Mouse (Mus musculus): ENCODE data around the gene Adcy6.

Gene Adcy6

DNA sequence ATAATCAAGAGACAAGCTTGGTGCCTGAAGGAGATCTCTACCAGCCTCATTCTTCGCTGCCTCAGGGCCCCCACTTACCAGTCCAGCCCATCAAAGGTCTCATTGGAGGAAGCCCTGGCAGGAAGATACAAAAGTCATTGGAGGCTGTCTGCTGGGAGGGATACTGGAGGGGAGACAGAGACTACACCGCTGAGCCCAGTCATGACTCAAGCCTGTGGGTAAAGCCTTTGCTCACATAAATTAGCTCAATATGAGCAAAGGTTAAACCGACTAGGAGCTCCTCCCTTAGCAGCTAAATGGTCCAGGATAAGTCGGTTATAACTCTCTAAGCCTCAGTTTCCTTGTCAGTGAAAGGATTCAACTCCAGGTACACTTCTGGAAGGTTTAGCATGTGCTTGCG lies 14.8 kb downstream of the Adcy6 start:
- no peak for TF ChIP-seq GATA4 (IDR thresholded peaks at IDR 0.05; ENCODE audit: insufficient replicate concordance, low read length)

DNA sequence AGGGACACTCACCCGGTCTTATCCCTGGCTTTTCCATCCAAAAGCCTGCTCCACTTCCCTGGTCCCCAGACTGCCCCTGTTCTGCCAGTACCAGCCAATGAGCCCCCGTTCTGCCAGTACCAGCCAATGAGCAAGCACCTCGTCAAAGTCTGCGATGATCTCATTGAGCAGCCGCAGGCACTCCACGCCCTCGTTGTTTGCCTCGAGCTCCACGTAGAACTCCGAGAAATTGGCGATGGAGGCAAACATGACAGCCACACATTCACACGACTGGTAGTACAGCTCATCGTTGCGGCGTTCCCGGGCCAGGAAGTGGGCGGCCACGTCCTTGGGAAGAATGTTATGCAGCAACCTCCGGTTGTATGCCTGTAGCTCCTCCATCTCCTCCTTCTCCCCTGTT lies 15.7 kb downstream of the Adcy6 start:
- no peak for TF ChIP-seq GATA4 (IDR thresholded peaks at IDR 0.05; ENCODE audit: insufficient replicate concordance, low read length)

DNA sequence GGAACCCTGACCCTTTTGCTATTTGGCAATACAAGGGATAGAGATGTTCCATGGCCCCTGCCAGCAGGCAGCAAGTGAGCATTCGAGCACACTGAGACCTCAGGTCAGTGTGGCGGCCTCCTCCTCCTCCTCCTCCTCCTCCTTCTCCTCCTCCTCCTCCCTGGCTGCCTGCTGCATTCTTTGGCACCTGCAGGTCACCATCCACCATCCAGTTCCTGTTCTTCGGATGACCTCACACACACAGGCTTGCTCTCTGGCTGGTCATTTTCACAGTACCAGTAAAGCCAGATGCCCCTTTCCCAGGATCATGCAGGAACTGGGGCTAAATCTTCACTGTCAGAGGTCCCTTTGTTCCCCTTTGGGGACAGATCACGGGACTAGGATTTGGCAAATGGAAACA lies 18.5 kb downstream of the Adcy6 start:
- no peak for TF ChIP-seq GATA4 (IDR thresholded peaks at IDR 0.05; ENCODE audit: insufficient replicate concordance, low read length)

DNA sequence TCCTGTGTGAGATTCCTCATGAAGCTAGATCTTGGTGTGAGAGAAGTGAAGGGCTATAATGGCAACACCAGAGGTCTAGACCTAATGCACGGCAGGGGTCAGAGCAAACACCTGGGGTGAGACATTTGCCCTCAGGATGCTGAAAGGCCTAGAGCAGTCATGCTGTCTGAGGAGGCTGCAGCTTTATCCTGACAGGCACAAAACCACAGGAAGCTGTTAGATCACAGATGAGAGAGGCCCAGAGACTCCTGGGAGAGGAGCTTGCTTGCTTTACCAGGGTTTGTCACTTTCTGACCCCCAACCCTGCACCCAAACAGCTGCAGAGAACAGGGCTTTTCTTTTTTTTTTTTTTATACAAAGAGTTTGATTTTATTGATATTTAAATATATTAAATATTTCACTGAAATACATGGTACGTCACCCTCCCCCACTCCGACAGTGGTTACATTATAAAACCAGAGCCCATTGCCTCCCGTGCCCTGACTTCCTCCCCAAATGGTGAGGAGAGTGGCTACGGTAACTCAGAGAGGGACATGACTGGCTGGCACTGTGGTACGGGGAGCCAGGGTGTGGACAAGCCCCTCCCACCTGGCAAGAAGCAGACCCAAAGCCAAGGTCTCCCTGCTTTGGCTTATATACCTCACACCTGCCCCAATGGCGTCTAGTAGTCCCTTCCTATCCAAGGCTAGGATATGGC lies 20.1 kb downstream of the Adcy6 start:
- no peak for TF ChIP-seq GATA4 (IDR thresholded peaks at IDR 0.05; ENCODE audit: insufficient replicate concordance, low read length)

DNA sequence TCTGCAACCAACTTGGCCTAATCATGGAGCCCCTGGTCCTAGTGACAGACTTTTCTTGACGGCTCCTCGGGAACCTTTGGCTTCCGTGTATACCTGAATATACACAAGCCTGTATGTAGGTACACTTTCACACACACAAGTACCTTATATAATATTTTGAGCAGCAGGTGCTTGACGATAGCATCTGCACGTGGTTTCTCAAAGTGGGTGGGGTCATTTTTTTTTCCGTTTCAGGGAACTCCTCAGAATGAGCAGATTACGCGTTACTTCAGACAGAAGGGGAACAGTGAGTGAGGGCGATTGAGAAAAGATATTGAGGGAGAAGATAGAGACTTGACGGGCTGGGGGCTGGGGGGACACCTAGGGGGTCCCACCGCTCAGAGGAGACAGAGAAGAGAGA lies 22.1 kb downstream of the Adcy6 start:
- TF ChIP-seq GATA4 (IDR thresholded peaks at IDR 0.05; ENCODE audit: insufficient replicate concordance, low read length), result no peak

DNA sequence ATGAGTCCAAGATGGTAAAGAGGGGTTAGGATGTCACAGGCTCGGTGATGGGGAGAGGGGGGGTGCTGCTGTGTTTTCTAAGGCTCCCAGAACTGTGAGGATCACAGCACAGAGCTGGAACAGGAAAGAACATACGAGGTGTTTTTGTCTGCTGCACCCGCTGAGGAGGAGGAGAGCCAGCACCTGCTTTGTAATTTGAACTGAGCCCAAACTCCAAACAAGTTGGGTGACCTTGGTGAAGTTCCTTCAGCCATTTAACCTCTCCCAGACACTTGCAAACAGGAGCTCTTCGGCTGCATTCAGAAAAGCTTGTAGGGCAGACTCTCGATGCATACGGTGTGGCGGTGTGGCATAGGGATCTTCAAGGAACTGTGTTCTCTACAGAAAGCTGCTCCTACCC lies 24.5 kb downstream of the Adcy6 start:
- no peak for TF ChIP-seq GATA4 (IDR thresholded peaks at IDR 0.05; ENCODE audit: insufficient replicate concordance, low read length)

DNA sequence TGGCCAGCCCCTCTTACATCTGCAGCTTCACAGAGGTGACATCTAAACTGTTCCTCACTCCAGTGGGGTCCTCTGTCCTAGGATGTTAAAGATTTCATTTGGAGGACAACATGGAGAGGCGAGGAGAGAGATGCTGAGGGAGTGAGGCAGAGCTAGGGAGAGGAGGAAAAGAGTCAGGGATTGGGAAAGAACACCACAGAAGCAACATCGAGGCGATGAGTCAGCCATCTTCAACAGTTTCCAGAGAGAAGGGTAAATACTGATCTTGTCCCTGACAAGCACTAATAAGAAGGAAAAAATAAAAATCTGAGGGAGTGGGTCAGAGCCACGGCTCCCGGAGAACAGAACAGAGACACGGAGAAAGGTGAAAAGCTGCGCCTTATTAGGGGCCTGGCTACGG lies 26.9 kb downstream of the Adcy6 start:
- no peak for TF ChIP-seq GATA4 (IDR thresholded peaks at IDR 0.05; ENCODE audit: insufficient replicate concordance, low read length)

DNA sequence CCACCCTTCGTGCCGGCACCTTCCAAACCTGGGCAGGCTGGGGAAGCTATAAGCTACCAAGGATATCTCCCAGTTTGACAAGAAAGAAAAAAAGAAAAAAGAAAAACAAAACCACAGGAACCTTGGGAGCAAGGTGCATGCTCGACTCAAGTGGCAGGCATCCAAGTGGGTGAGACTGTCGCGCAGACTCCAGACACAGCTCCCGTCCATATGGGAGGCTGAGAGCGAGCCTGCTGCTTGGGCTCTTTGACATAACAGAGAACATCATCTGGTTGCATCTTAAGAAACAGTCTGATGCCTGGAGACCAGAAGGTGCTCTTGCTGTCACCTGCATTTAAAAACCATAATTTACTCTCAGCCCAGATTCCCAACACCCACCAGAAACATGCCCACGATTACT lies 27.5 kb downstream of the Adcy6 start:
- no peak for TF ChIP-seq GATA4 (IDR thresholded peaks at IDR 0.05; ENCODE audit: insufficient replicate concordance, low read length)

DNA sequence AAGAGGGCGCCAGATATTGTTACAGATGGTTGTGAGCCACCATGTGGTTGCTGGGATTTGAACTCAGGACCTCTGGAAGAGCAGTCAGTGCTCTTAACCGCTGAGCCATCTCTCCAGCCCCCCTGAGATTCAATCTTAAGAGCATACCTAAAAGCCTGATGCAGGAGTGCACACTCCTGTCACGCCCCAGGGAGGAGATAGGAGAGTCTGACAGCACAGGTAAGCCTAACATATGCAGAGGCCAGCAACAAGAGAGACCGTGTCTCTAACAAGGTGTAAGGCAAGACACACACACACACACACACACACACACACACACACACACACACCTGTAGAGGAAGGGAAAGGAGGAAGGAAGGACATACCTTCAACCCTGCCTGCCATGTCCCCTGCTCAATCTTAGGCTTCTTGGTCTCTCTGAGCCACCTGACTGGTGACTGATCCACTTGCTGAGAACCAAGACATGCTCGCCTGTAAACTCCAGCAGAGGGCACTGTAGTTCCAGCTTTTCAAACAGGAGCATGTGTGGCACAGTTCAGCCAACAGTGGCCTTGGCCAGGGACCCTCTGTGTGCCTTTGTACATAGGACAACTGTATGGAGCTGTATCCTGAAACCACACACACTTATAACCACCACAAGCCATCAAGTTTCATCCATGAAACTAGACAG lies 29.9 kb downstream of the Adcy6 start:
- TF ChIP-seq GATA4 (IDR thresholded peaks at IDR 0.05; ENCODE audit: insufficient replicate concordance, low read length), result no peak

DNA sequence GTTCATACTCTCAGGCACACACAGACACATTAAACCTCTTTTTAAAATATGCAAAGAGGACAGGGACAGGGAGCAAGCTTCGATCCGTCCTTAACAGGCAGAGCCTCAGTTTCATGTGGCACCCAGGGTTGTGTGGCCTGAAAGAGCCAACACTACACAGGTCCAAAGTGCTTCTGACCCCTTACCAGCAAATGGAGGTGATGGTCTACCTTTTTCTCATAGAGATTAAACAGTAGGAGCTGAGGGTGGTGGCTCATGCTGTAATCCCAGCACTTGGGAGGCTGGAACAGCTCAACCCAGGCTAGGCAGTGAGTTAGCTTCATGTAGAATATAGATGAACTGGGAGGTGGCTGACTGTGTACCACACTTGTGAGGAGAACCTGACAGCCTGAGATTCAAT lies 30.6 kb downstream of the Adcy6 start:
- TF ChIP-seq GATA4 (IDR thresholded peaks at IDR 0.05; ENCODE audit: insufficient replicate concordance, low read length), result no peak

DNA sequence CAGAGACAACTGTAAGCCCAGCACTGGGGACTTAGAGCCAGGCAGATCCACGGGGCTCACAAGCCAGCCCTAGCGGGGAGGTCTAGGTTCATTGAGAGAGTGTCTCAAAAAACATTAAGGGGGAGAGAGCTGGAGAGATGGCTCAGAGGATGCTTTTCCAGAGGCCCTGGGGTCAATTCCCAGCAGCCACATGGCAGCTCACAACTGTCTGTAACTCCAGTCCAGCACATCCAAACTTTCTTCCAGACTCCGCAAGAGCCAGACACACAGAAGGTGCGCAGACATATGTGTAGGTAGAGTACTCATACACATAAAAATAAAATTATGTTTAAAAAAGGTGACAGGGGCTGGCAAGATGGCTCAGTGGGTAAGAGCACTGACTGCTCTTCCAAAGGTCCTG lies 36.6 kb downstream of the Adcy6 start:
- TF ChIP-seq GATA4 (IDR thresholded peaks at IDR 0.05; ENCODE audit: insufficient replicate concordance, low read length), result no peak

DNA sequence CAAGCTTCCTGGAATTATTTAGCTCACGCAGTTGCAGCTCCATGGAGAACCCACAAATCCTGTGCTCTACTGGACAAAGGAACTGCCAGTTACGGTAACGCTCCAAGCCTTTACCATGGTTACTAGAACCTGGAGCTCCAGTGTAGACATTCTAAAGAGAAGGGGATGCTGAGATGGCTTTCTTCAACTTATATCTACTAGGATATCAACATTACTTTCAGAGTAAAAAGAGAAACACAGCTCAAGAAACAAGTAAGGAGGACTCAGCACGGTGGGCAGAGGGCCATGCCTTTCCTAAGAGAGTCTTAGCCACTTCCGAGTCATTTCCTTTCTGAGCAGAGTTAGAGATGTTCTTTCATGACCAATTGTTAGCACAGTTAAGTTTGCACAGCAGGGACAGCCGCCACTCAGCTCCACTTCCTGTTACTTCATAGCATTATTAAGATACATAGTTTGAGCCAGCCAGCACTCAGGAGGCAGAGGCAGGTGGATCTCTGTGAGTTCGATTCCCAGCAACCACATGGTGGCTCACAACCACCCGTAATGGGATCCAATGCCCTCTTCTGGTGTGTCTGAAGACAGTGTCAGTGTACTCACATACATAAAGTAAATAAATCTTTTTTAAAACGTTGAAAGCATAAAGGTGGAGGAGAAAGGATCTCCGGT lies 38.9 kb downstream of the Adcy6 start, which contains the start of the genes Ccnt1 and 4930415O20Rik:
TSS of gene Ccnt1 (minus strand) at position 51 of the 666 bp plus-strand sequence.
TSS of gene 4930415O20Rik (plus strand) at position 132 of the 666 bp plus-strand sequence.
- no peak for TF ChIP-seq GATA4 (IDR thresholded peaks at IDR 0.05; ENCODE audit: insufficient replicate concordance, low read length)

DNA sequence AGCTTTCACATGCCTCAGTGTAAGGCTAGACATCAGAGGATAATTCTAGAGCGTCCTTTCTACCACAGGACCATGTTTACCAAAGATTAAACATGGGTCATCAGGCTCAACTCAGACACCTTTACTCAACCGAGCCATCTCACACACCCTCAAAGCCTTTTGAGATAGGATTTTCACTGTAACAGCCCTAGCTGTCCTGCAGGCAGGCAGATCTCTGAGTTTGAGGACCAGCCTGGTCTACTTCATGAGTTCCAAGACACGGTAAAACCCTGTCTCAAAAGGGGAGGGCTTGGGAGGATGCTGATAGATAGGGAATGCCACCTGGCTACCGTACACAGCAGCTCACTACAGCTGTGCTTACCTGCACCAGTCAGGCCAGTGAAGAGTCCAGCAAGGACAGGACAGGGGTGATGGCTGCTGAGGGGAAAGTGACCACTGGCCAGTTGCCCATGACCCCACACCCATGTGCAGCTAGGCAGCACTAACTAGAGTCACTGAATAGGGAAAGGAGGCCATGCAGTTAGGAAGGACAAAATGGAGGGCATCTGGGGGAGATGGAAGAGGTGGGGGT lies 40.0 kb downstream of the Adcy6 start:
- TF ChIP-seq GATA4 (IDR thresholded peaks at IDR 0.05; ENCODE audit: insufficient replicate concordance, low read length), result no peak

DNA sequence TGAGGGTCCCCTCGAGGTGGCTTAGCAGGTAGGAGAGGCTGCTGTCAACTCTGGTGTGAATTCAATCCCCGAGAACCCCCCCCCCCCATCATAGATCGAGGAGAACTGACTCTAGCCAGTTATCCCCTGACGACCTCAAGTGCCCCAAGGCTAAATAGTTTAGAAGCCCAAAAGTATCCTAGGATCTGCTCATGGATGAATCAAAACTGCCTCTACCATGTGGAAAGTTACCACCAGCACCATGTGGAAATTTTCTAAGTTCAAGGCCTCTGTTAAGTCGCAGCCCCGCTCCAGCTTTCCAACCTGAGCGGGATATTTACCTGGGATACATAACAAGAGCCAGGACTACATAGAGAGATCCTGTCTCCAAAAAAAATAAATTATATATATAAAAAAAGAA lies 40.7 kb downstream of the Adcy6 start:
- TF ChIP-seq GATA4 (IDR thresholded peaks at IDR 0.05; ENCODE audit: insufficient replicate concordance, low read length), result no peak

DNA sequence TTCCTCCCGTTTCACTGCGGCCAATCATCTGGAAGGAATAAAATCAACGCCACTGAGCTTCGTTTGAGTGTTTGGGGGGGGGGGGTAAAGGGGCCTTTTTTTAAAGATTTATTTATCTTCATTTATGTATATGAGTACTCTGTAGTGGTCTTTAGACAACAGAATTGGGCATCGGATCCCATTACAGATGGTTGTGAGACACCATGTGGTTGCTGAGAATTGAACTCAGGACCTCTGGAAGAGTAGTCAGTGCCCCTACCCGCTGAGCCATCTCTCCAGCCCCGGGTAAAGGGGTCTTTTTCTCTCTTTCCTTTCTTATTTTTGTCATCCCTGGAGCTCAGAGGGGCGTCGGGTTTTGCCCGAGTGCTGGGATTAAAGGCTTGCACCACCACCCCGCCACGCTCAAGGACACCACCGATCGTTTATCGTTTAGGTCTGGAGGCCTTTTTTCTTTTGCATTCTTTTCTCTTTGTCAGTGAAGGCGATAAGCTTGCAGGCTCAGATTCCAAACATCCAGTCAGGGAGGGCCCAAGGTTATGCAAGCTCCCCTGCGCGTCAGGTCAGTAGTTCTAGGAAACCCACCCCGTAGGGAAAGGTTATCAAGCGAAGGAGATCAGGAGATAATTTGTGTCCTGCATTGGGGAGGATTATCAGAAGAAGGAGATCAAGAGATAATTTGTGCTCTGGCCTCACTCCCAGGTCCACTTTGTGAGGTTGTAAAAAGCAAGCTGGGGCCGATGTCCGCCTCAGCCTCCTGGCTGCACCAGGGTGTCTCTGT lies 41.4 kb downstream of the Adcy6 start:
- peak; percentile 49; the same call in 1 of the 2 replicates for TF ChIP-seq GATA4 (IDR thresholded peaks at IDR 0.05; ENCODE audit: insufficient replicate concordance, low read length)
